Mouse (Mus musculus) limb, embryonic 11.5 days (tissue): ENCODE measurements around the gene Olfr1411. TPM values are rescaled to one million over a fixed set of nuclear protein-coding genes. Genes with fewer than 3 reads are reported as not detected.

Experiments
- ATAC-seq: fragments of 200-750 bp; cut with Nextera tagmentation; 2 replicates; pipeline ENCODE4 v1.8.0; 2017; ENCODE audit warnings: low read depth; ENCODE audit not compliant: insufficient number of reproducible peaks, low FRiP score, low TSS enrichment
- DNase-seq: peaks from one replicate; pipeline ENCODE4 v3.0.0-alpha.2; 2015; ENCODE audit warnings: low spot score
- H3K27ac ChIP-seq: fragments of 300-500 bp; sonication (generic); replicated peaks from 2 replicates; pipeline ENCODE4 v1.5.1; 2014; ENCODE audit warnings: low read depth, mild to moderate bottlenecking, low read length
- H3K27me3 ChIP-seq: fragments of 300-500 bp; sonication (generic); 2 replicates; pipeline ENCODE4 v1.6.1; 2014; ENCODE audit warnings: mild to moderate bottlenecking, low read length, mixed read lengths; ENCODE audit not compliant: control insufficient read depth, insufficient read depth
- H3K36me3 ChIP-seq: fragments of 300-500 bp; sonication (generic); 2 replicates; pipeline ENCODE4 v1.6.1; 2014; ENCODE audit warnings: mild to moderate bottlenecking, low read length, moderate library complexity, mixed read lengths; ENCODE audit not compliant: control insufficient read depth, insufficient read depth
- H3K4me1 ChIP-seq: fragments of 300-500 bp; sonication (generic); 2 replicates; pipeline ENCODE4 v1.6.1; 2014; ENCODE audit warnings: low read length, mixed read lengths; ENCODE audit not compliant: control insufficient read depth, insufficient read depth
- H3K4me2 ChIP-seq: fragments of 300-500 bp; sonication (generic); 2 replicates; pipeline ENCODE4 v1.6.1; 2014; ENCODE audit warnings: low read depth, mild to moderate bottlenecking, moderate library complexity; ENCODE audit not compliant: severe bottlenecking
- H3K4me3 ChIP-seq: fragments of 300-500 bp; sonication (generic); 2 replicates; pipeline ENCODE4 v1.5.1; 2014; ENCODE audit warnings: low read depth, low read length
- H3K9ac ChIP-seq: fragments of 300-500 bp; sonication (generic); 2 replicates; pipeline ENCODE4 v1.6.1; 2014; ENCODE audit warnings: mild to moderate bottlenecking, low read length
- H3K9me3 ChIP-seq: fragments of 300-500 bp; sonication (generic); 2 replicates; pipeline ENCODE4 v1.6.1; 2016; ENCODE audit warnings: low read length; ENCODE audit not compliant: control insufficient read depth
- WGBS: fragments of 180-500 bp; shearing (Covaris S2); extraction: QIAGEN DNeasy Blood & Tissue Kit; methylation state at CpG from one replicate; pipeline ENCODE4 v1.1.7; 2014; 5-methylcytosine and 5-hydroxymethylcytosine counted together
- polyA plus RNA-seq: library from polyadenylated mRNA; unstranded; fragments of >200 nt; fragmentation: Nextera tagmentation; extraction: Ambion mirVana; gene quantifications from 2 replicates; pipeline ENCODE4 v1.2.1, GENCODE M21; 2014

Gene Olfr1411
- polyA plus RNA-seq, 1 experiment from 2014 or later, result not detected

- no peak overlapping the region for H3K4me3 ChIP-seq
- H3K9me3 ChIP-seq, result no peaks in the 10 kb centered on the region
- no peak overlapping the region for H3K4me2 ChIP-seq
- H3K27ac ChIP-seq, result peak overlapping the region; percentile 37; the same call in 1 of the 2 replicates
- no peak for ATAC-seq
- H3K4me1 ChIP-seq, result no peaks in the 10 kb centered on the region
- H3K36me3 ChIP-seq, result peaks cover 11% of the 10 kb centered on the region
- DNase-seq, result no peak
- no peaks in the 10 kb centered on the region for H3K27me3 ChIP-seq
- WGBS, result 93% methylated on average over 4 of the region's 4 CpGs
- H3K9ac ChIP-seq, result no peak overlapping the region
Measured at GRCm38 (mm10) chr1:92634976-92635599, 40.9 kb downstream of the Olfr1411 start.

- Histone ChIP-seq H3K4me1 (no peaks in the 10 kb centered on the region), H3K27me3 (no peaks in the 10 kb centered on the region), H3K9ac (no peak overlapping the region), H3K4me3 (no peak overlapping the region), H3K36me3 (peaks cover 11% of the 10 kb centered on the region), H3K4me2 (no peak overlapping the region), H3K9me3 (no peaks in the 10 kb centered on the region), H3K27ac (no peak overlapping the region)
- no peak for ATAC-seq
- WGBS, result 89% methylated on average over 8 of the region's 8 CpGs
- no peak for DNase-seq
Measured at GRCm38 (mm10) chr1:92636015-92636414, 41.8 kb downstream of the Olfr1411 start.

DNA sequence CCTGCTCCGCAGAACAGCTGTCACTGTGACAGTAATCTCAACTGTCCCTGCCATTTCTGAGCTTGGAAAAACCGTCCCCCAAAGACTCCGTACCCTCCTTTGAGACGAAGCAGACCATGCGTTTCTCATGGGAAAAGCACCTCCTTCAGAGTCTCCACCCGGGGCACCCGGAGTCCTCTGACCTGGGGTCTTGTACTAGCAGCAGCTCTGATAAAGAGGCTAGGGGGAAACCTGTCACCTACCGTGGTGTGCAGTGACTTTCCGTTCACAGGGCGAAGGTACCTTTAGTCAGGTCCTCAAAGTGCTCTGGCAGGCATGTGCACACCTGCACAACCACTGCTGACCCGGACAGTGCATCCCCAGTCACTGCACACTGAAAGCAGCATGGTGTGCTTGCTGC lies 42.5 kb downstream of the Olfr1411 start:
- Histone ChIP-seq H3K36me3 (peaks cover 11% of the 10 kb centered on the region), H3K4me2 (no peak overlapping the region), H3K27ac (no peak overlapping the region), H3K9ac (no peak overlapping the region), H3K4me1 (no peaks in the 10 kb centered on the region), H3K27me3 (no peaks in the 10 kb centered on the region), H3K9me3 (no peaks in the 10 kb centered on the region), H3K4me3 (no peak overlapping the region)
- DNase-seq (no peak), ATAC-seq (no peak)
- WGBS, result 98% methylated on average over 11 of the region's 11 CpGs

GRCm38 (mm10) chr1:92637501-92638172 lies 43.4 kb downstream of the Olfr1411 start:
- Histone ChIP-seq H3K4me1 (no peaks in the 10 kb centered on the region), H3K27me3 (no peaks in the 10 kb centered on the region), H3K4me2 (no peak overlapping the region), H3K9me3 (no peaks in the 10 kb centered on the region), H3K4me3 (no peak overlapping the region), H3K9ac (no peak overlapping the region), H3K36me3 (peaks cover 11% of the 10 kb centered on the region), H3K27ac (no peak overlapping the region)
- ATAC-seq, result no peak
- WGBS, result 93% methylated on average over 15 of the region's 15 CpGs
- no peak for DNase-seq

GRCm38 (mm10) chr1:92638181-92638580 lies 44.0 kb downstream of the Olfr1411 start:
- DNase-seq (no peak), ATAC-seq (no peak)
- Histone ChIP-seq H3K4me1 (no peaks in the 10 kb centered on the region), H3K27me3 (no peaks in the 10 kb centered on the region), H3K4me3 (no peak overlapping the region), H3K36me3 (peaks cover 11% of the 10 kb centered on the region), H3K27ac (no peak overlapping the region), H3K4me2 (no peak overlapping the region), H3K9ac (no peak overlapping the region), H3K9me3 (no peaks in the 10 kb centered on the region)
- WGBS, result 92% methylated on average over 3 of the region's 3 CpGs

- no peaks in the 10 kb centered on the region for H3K4me1 ChIP-seq
- no peaks in the 10 kb centered on the region for H3K27me3 ChIP-seq
- no peaks in the 10 kb centered on the region for H3K9me3 ChIP-seq
- H3K4me3 ChIP-seq, result no peak overlapping the region
- DNase-seq, result no peak
- no peak for ATAC-seq
- H3K36me3 ChIP-seq, result peaks cover 11% of the 10 kb centered on the region
- WGBS, result 97% methylated on average over 4 of the region's 4 CpGs
- H3K4me2 ChIP-seq, result no peak overlapping the region
- H3K9ac ChIP-seq, result no peak overlapping the region
- H3K27ac ChIP-seq, result no peak overlapping the region
Measured at GRCm38 (mm10) chr1:92638736-92639135, 44.5 kb downstream of the Olfr1411 start.

- H3K4me1 ChIP-seq, result no peaks in the 10 kb centered on the region
- H3K9ac ChIP-seq, result no peak overlapping the region
- no peak overlapping the region for H3K4me3 ChIP-seq
- 90% methylated on average over 6 of the region's 6 CpGs for WGBS
- DNase-seq (no peak), ATAC-seq (no peak)
- H3K27ac ChIP-seq, result no peak overlapping the region
- peak overlapping the region; percentile 86; the same call in 1 of the 2 replicates for H3K4me2 ChIP-seq
- peaks cover 11% of the 10 kb centered on the region for H3K36me3 ChIP-seq
- no peaks in the 10 kb centered on the region for H3K27me3 ChIP-seq
- H3K9me3 ChIP-seq, result no peaks in the 10 kb centered on the region
Measured at GRCm38 (mm10) chr1:92640393-92640792, 46.2 kb downstream of the Olfr1411 start.

DNA sequence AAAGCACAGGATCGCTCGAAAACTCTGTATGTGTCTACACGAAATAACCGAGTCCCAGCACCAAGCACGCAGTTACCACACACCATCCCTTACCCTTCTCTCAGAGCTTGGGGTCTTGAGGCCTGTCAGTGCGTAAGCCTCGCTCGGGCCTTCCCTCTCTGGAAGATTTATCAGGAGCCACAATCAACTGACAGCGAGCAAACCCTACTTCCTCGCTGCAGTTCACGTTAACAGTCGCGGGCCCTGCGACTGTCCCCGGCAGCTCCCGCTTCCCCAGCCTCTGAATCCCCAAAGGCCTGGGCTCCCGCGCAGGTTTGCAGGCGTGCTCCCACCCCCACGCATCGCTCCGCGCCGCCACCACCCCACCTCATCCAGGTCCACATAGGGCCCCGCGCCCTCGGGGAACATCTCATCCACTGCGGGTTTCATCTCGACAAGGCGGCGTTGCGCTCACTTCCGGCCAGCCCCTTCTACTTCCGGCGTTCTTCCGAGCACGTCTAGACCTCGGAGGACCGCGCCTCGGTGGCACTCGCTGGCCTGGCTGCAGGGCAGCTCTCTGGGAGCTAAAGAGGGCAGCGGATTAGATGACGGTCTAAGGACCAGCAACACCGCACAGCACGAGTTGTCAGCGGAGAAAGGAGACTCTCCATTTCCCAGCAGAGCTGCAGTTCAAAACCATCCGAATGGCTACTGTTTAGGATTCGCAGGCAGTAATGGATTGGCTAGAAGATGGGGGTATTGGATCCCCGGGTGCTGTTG lies 47.5 kb downstream of the Olfr1411 start, which contains the start of gene Cops9:
Gene Cops9, minus strand, starts transcription at position 472 of the 759 bp plus-strand sequence.
- H3K4me3 ChIP-seq, result peak within 1 kb of the TSS; percentile 75
- H3K4me2 ChIP-seq, result peak within 1 kb of the TSS; percentile 86
- H3K36me3 ChIP-seq, result peaks cover 10% of the 10 kb centered on the region
- no peaks in the 10 kb centered on the region for H3K9me3 ChIP-seq
- peak; percentile 85 for ATAC-seq
- no peaks in the 10 kb centered on the region for H3K4me1 ChIP-seq
- H3K9ac ChIP-seq, result peak within 1 kb of the TSS; percentile 74
- H3K27me3 ChIP-seq, result no peaks in the 10 kb centered on the region
- no peak within 1 kb of the TSS for H3K27ac ChIP-seq
- peak; percentile 95 for DNase-seq
- 2% methylated on average over 50 of the region's 50 CpGs for WGBS
